Mouse (Mus musculus) cerebellum, adult 2 months (tissue): ENCODE results near the gene Tmem8b. TPM values are rescaled to one million over a fixed set of nuclear protein-coding genes. Genes with fewer than 3 reads are reported as not detected.

ENCODE experiments used
- DNase-seq, 2 experiments: peaks; one replicate each; pipeline ENCODE4 v3.0.0; 2021
- H3K27ac ChIP-seq: fragments of 200-500 bp; 2 replicates; pipeline ENCODE4 v1.5.1; 2012; ENCODE audit warnings: low read length, control low read depth, inconsistent platforms; ENCODE audit not compliant: insufficient read depth
- H3K27me3 ChIP-seq: fragments of 200-500 bp; 2 replicates; pipeline ENCODE4 v1.6.1; 2012; ENCODE audit warnings: inconsistent platforms, mild to moderate bottlenecking, low read length, moderate library complexity; ENCODE audit not compliant: control insufficient read depth, insufficient read depth
- H3K4me1 ChIP-seq: fragments of 200-500 bp; 2 replicates; pipeline ENCODE4 v1.6.1; 2011; ENCODE audit warnings: low read length; ENCODE audit not compliant: control insufficient read depth, insufficient read depth
- H3K4me3 ChIP-seq: fragments of 200-500 bp; replicated peaks from 2 replicates; pipeline ENCODE3; 2011; ENCODE audit warnings: mild to moderate bottlenecking, low read depth, low read length, control low read depth; ENCODE audit not compliant: insufficient read depth
- CTCF ChIP-seq: fragments of 200-500 bp; IDR thresholded peaks from 2 replicates; pipeline ENCODE4 v1.5.1; 2011; ENCODE audit warnings: low read depth, mild to moderate bottlenecking, control low read depth, low read length, moderate library complexity, borderline replicate concordance; ENCODE audit not compliant: insufficient read depth
- POLR2A ChIP-seq: fragments of 200-500 bp; IDR thresholded peaks from 2 replicates; pipeline ENCODE4 v1.6.1; 2011; ENCODE audit warnings: low read length, control low read depth, borderline replicate concordance; ENCODE audit not compliant: insufficient read depth
- WGBS: fragments of 180-500 bp; shearing (Covaris S2); methylation state at CpG from one replicate; pipeline ENCODE4 v1.1.7; 2018; 5-methylcytosine and 5-hydroxymethylcytosine counted together
- polyA plus RNA-seq: library from polyadenylated mRNA; depleted of rRNA; stranded (reverse); fragments of >200 nt; gene quantifications from 2 replicates; pipeline ENCODE4 v1.2.3, GENCODE M21; 2012

Gene Tmem8b
- polyA plus RNA-seq, 1 experiment: 21.2 TPM

DNA sequence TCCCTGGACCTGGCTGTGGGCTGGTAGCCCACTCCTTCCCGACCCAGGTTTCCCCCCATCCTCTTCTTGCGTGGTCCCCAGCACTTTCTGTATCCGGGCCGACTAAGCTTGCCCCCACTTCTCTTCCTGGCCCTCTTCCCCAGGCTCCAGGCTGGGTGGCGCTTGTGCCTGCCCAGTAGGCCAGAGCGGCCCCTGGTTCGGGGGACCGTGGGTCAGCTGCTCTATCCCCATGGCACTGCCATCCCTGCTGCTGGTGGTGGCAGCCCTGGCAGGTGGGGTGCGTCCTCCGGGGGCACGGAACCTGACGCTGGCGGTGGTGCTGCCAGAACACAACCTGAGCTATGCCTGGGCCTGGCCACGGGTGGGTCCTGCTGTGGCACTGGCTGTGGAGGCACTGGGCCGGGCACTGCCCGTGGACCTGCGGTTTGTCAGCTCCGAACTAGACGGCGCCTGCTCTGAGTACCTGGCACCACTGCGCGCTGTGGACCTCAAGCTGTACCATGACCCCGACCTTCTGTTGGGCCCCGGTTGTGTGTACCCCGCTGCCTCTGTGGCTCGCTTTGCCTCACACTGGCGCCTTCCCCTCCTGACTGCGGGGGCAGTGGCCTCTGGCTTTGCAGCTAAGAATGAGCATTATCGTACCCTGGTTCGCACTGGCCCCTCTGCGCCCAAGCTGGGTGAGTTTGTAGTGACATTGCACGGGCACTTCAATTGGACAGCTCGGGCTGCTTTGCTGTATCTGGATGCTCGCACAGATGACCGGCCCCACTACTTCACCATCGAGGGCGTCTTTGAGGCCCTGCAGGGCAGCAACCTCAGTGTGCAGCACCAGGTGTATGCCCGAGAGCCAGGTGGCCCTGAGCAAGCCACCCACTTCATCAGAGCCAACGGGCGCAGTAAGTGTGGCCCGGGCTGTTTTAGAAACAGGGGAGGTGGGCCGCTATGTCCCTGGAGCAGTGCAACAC lies 36.5 kb upstream of the Tmem8b start:
- H3K4me1 ChIP-seq: peaks cover 28% of the 10 kb centered on the region
- DNase-seq: peak; percentile 60 to 75
- peak overlapping the region; percentile 88 for H3K4me3 ChIP-seq
- H3K27me3 ChIP-seq: no peaks in the 10 kb centered on the region
- peak overlapping the region; percentile 92 for H3K27ac ChIP-seq
- WGBS: 27% methylated on average over 42 of the region's 42 CpGs
- no peak for TF ChIP-seq CTCF
- no peak for TF ChIP-seq POLR2A

DNA sequence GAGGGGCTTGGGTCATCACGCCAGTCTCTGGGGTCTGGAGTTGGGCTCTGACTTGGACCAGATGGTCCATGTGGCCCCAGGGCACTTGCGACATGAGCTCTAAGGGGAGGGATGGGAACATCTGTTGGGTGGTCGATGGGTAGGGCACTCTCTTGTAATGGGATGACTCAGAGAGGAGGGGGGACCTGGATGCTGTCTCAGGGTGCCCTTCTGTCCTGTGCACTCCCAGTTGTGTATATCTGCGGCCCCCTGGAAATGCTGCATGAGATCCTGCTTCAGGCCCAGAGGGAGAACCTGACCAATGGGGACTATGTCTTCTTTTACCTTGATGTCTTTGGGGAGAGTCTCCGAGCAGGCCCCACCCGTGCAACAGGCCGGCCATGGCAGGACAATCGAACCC lies 35.5 kb upstream of the Tmem8b start:
- TF ChIP-seq CTCF (no peak), POLR2A (no peak)
- 69% methylated on average over 8 of the region's 8 CpGs for WGBS
- no peak for DNase-seq

DNA sequence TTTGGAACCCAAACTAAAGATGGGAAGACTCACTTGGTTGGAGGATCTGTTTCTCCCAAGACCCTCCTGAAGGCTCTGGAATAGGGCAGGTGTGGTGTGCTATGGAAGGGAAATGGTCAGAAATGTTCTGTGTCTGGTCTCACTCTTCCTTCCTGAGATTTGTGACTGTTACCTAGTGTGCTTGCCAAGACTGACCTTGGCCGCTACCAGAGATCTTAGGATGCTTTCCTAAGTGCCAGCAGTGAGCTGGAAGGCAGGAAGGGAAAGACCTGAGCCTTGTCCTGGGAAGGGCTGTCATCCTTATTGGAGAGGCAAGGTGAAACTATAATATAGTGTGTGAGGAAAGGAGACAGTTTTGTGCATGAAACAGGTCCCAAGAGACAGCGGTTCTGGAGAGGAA lies 35.0 kb upstream of the Tmem8b start:
- Histone ChIP-seq H3K27me3 (no peaks in the 10 kb centered on the region), H3K4me1 (peaks cover 28% of the 10 kb centered on the region), H3K4me3 (no peak overlapping the region), H3K27ac (no peak overlapping the region)
- peak in 1 of 2 experiments; percentile 16 for DNase-seq
- WGBS: 65% methylated on average over 2 of the region's 2 CpGs
- TF ChIP-seq POLR2A (no peak), CTCF (no peak)

More for the DNA sequence above, 35.5 kb upstream of the Tmem8b start:
- peaks cover 28% of the 10 kb centered on the region for H3K4me1 ChIP-seq
- no peaks in the 10 kb centered on the region for H3K27me3 ChIP-seq
- no peak overlapping the region for H3K27ac ChIP-seq
- peak overlapping the region; percentile 24 for H3K4me3 ChIP-seq

DNA sequence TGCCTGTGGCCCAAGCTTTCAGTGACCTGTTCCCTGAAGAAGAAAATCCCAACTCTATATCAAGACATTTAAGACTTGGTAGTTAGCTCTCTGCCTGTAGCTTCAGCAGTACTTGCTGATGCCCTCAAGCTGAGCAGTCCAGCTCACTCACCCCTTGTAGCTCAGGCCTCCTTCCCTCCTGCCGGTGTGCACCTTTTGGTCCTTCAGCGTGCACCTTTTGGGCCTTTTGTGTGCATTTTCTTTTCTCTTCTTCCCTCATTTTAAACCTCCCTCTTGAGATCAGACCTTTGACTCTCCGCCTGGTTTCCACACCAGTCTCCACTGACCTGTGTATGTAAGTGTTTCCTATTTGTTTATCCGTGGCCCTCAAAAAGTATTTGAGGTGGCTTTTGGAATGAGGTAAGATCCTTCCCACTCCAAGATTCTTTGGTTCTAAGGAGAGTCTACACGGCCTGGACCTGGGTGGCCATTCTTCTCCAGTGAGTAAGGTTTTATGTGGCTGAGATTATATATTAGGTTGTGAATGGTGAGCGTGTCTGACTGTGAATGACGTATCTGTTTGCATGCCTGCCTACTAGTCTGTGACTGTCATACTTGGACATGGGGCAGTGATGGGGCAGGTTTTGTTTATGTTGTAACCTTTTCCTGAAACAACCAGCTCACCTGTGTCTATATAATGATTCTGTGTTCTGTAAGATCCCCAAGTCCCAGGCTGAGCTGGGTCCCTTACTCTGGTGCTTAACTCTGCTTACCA lies 34.0 kb upstream of the Tmem8b start:
- no peak for DNase-seq
- 92% methylated on average over 7 of the region's 7 CpGs for WGBS

DNA sequence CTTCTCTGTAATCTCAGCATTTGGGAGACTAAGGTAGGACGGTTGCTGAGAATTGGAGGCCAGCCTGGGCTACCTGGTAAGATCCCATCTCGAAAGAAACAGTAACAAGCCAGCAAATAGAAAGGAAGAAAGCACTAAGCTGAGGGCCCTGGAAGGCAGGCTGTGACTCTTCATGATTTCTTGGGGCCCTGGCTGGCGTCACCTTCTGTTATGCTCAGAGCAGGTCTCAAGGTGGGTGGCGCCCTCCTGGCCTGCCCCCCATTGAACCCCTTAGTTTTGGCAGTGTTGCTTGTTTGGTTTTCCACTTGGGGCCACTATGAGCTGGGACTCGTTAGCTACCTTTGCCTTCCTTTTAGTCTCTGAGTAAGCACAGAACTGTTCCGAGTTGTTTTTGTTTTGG lies 32.0 kb upstream of the Tmem8b start:
- 80% methylated on average over 6 of the region's 6 CpGs for WGBS
- peaks cover 22% of the 10 kb centered on the region for H3K4me1 ChIP-seq
- no peak overlapping the region for H3K4me3 ChIP-seq
- no peak for DNase-seq
- no peak overlapping the region for H3K27ac ChIP-seq
- no peaks in the 10 kb centered on the region for H3K27me3 ChIP-seq
- TF ChIP-seq CTCF (no peak), POLR2A (no peak)

More for the DNA sequence above, 34.0 kb upstream of the Tmem8b start:
- Histone ChIP-seq H3K4me1 (peaks cover 28% of the 10 kb centered on the region), H3K4me3 (no peak overlapping the region), H3K27me3 (no peaks in the 10 kb centered on the region), H3K27ac (no peak overlapping the region)
- TF ChIP-seq CTCF: no peak
- no peak for TF ChIP-seq POLR2A

DNA sequence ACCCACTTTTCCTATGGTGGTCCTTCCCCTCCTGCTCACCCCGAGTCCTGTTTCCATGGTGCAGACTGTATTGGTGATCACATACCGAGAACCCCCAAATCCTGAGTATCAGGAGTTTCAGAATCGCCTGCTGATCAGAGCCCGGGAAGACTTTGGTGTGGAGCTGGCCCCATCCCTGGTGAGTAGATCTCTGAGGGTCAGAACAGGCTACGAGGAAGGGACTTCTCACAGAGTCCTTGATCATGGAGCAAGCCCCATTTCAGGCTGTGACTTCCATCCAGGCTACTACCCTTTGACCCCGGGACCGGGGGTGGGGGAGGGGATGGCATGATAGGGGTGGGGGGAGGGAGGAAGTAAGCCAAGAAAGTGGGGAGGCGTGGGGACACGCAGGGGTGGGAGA lies 28.7 kb upstream of the Tmem8b start:
- no peak overlapping the region for H3K27ac ChIP-seq
- DNase-seq: peak in 1 of 2 experiments; percentile 5
- no peaks in the 10 kb centered on the region for H3K4me1 ChIP-seq
- H3K27me3 ChIP-seq: no peaks in the 10 kb centered on the region
- H3K4me3 ChIP-seq: no peak overlapping the region
- no peak for TF ChIP-seq CTCF
- TF ChIP-seq POLR2A: no peak
- 73% methylated on average over 9 of the region's 9 CpGs for WGBS

DNA sequence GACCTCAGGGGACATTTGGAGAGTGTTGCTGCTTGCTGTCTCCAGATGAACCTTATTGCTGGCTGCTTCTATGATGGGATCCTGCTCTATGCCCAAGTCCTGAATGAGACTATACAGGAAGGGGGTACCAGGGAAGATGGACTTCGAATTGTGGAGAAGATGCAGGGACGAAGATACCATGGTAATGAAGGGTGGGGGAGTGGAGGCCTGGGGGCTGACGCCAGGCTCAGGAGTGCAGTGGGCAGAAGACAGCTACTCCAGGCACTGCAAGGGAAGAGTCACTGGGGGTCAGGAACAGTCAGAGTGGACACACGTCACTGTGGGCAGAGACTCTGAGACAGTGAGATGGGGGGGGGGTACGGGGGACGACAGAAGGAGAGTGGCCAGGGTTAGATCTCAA lies 28.3 kb upstream of the Tmem8b start:
- 86% methylated on average over 6 of the region's 6 CpGs for WGBS
- TF ChIP-seq CTCF: no peak
- TF ChIP-seq POLR2A: no peak
- peak in 1 of 2 experiments; percentile 4 for DNase-seq
- Histone ChIP-seq H3K27ac (no peak overlapping the region), H3K27me3 (no peaks in the 10 kb centered on the region), H3K4me3 (no peak overlapping the region), H3K4me1 (no peaks in the 10 kb centered on the region)

DNA sequence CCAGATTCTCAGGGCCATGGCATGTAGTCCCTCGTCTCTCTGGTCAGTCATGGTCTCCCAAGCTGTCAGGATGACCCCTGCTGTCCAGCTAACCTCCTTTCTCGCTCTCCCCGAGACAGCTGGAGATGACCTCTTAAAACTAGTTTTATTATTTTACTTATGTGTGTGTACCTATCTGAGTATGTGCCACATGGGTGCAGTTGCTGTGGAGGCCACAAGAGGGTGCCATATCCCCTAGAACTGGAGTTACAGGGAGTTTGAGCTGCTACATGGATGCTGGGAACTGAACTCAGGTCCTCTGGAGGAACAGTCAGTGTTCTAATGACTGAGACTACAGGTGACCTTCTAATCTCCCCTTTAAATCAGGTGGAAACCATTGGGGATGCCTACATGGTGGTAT lies 19.0 kb upstream of the Tmem8b start:
- Histone ChIP-seq H3K4me1 (peaks cover 3% of the 10 kb centered on the region; the same call in 1 of the 2 replicates), H3K27me3 (no peaks in the 10 kb centered on the region), H3K4me3 (no peak overlapping the region), H3K27ac (no peak overlapping the region)
- peak; percentile 24; the same call in 1 of the 2 replicates for TF ChIP-seq CTCF
- TF ChIP-seq POLR2A: no peak
- no peak for DNase-seq
- 94% methylated on average over 3 of the region's 3 CpGs for WGBS
